Mouse (Mus musculus): ENCODE measurements at regions not wholly inside any gene's neighbourhood (a gene's known extent, or its start where the extent isn't known, plus 50 kb on each side); places are given as distances from the start of the nearest gene placed in this dataset.

- Histone ChIP-seq H3K27ac (ENCODE audit: insufficient read depth, low read depth, low read length) (no peak overlapping the region), H3K36me3 (ENCODE audit: control insufficient read depth, insufficient read depth, low read length) (no peaks in the 10 kb centered on the region), H3K27me3 (ENCODE audit: control insufficient read depth, insufficient read depth, low read length) (no peaks in the 10 kb centered on the region), H3K4me3 (ENCODE audit: low read depth, low read length) (no peak overlapping the region), H3K4me1 (ENCODE audit: control insufficient read depth, insufficient read depth, insufficient read length, low read length) (no peaks in the 10 kb centered on the region)
- TF ChIP-seq POLR2A (IDR thresholded peaks at IDR 0.05; ENCODE audit: low read depth, low read length), result no peak
- TF ChIP-seq CTCF (IDR thresholded peaks at IDR 0.05; ENCODE audit: extremely low read depth, insufficient read length, insufficient replicate concordance, low read depth, low read length), result no peak
Observed at GRCm38 (mm10) chr2:117502611-117503010, 159.8 kb upstream of the Rasgrp1 start.

- no peak overlapping the region for H3K27ac ChIP-seq (ENCODE audit: insufficient read depth, low read depth, low read length)
- H3K4me3 ChIP-seq (ENCODE audit: low read depth, low read length), result no peak overlapping the region
- WGBS, result 42% methylated on average over 3 of the region's 3 CpGs
- H3K27me3 ChIP-seq (ENCODE audit: control insufficient read depth, insufficient read depth, low read length), result no peaks in the 10 kb centered on the region
- H3K4me1 ChIP-seq (ENCODE audit: control insufficient read depth, insufficient read depth, insufficient read length, low read length), result no peaks in the 10 kb centered on the region
- no peaks in the 10 kb centered on the region for H3K36me3 ChIP-seq (ENCODE audit: control insufficient read depth, insufficient read depth, low read length)
- TF ChIP-seq CTCF (IDR thresholded peaks at IDR 0.05; ENCODE audit: extremely low read depth, insufficient read length, insufficient replicate concordance, low read depth, low read length) (no peak), POLR2A (IDR thresholded peaks at IDR 0.05; ENCODE audit: low read depth, low read length) (no peak)
Observed at GRCm38 (mm10) chr2:117511737-117512136, 168.9 kb upstream of the Rasgrp1 start.

GRCm38 (mm10) chr2:117512551-117512950 is 169.8 kb upstream of the Rasgrp1 start:
- Histone ChIP-seq H3K27me3 (ENCODE audit: control insufficient read depth, insufficient read depth, low read length) (no peaks in the 10 kb centered on the region), H3K4me1 (ENCODE audit: control insufficient read depth, insufficient read depth, insufficient read length, low read length) (no peaks in the 10 kb centered on the region), H3K27ac (ENCODE audit: insufficient read depth, low read depth, low read length) (no peak overlapping the region), H3K36me3 (ENCODE audit: control insufficient read depth, insufficient read depth, low read length) (no peaks in the 10 kb centered on the region), H3K4me3 (ENCODE audit: low read depth, low read length) (no peak overlapping the region)
- TF ChIP-seq CTCF (IDR thresholded peaks at IDR 0.05; ENCODE audit: extremely low read depth, insufficient read length, insufficient replicate concordance, low read depth, low read length), result no peak
- no peak for TF ChIP-seq POLR2A (IDR thresholded peaks at IDR 0.05; ENCODE audit: low read depth, low read length)
- 49% methylated on average over 9 of the region's 9 CpGs for WGBS

GRCm38 (mm10) chr2:117524437-117524836 is 181.6 kb upstream of the Rasgrp1 start:
- TF ChIP-seq POLR2A (IDR thresholded peaks at IDR 0.05; ENCODE audit: low read depth, low read length), result no peak
- no peak for TF ChIP-seq CTCF (IDR thresholded peaks at IDR 0.05; ENCODE audit: extremely low read depth, insufficient read length, insufficient replicate concordance, low read depth, low read length)
- no peaks in the 10 kb centered on the region for H3K4me1 ChIP-seq (ENCODE audit: control insufficient read depth, insufficient read depth, insufficient read length, low read length)

GRCm38 (mm10) chr2:117538865-117539264 is 196.1 kb upstream of the Rasgrp1 start:
- TF ChIP-seq CTCF (IDR thresholded peaks at IDR 0.05; ENCODE audit: extremely low read depth, insufficient read length, insufficient replicate concordance, low read depth, low read length) (no peak), POLR2A (IDR thresholded peaks at IDR 0.05; ENCODE audit: low read depth, low read length) (no peak)
- WGBS, result 72% methylated on average over 5 of the region's 5 CpGs
- no peaks in the 10 kb centered on the region for H3K36me3 ChIP-seq (ENCODE audit: control insufficient read depth, insufficient read depth, low read length)
- no peaks in the 10 kb centered on the region for H3K4me1 ChIP-seq (ENCODE audit: control insufficient read depth, insufficient read depth, insufficient read length, low read length)
- H3K4me3 ChIP-seq (ENCODE audit: low read depth, low read length), result no peak overlapping the region
- H3K27me3 ChIP-seq (ENCODE audit: control insufficient read depth, insufficient read depth, low read length), result no peaks in the 10 kb centered on the region
- H3K27ac ChIP-seq (ENCODE audit: insufficient read depth, low read depth, low read length), result no peak overlapping the region

More at GRCm38 (mm10) chr2:117524437-117524836, 181.6 kb upstream of the Rasgrp1 start:
- no peaks in the 10 kb centered on the region for H3K27me3 ChIP-seq (ENCODE audit: control insufficient read depth, insufficient read depth, low read length)
- no peaks in the 10 kb centered on the region for H3K36me3 ChIP-seq (ENCODE audit: control insufficient read depth, insufficient read depth, low read length)
- H3K27ac ChIP-seq (ENCODE audit: insufficient read depth, low read depth, low read length), result no peak overlapping the region
- WGBS, result 66% methylated on average over 5 of the region's 5 CpGs
- H3K4me3 ChIP-seq (ENCODE audit: low read depth, low read length), result no peak overlapping the region

GRCm38 (mm10) chr2:117539285-117539684 is 196.5 kb upstream of the Rasgrp1 start:
- no peaks in the 10 kb centered on the region for H3K27me3 ChIP-seq (ENCODE audit: control insufficient read depth, insufficient read depth, low read length)
- no peak for TF ChIP-seq CTCF (IDR thresholded peaks at IDR 0.05; ENCODE audit: extremely low read depth, insufficient read length, insufficient replicate concordance, low read depth, low read length)
- TF ChIP-seq POLR2A (IDR thresholded peaks at IDR 0.05; ENCODE audit: low read depth, low read length), result no peak
- no peaks in the 10 kb centered on the region for H3K36me3 ChIP-seq (ENCODE audit: control insufficient read depth, insufficient read depth, low read length)
- H3K4me1 ChIP-seq (ENCODE audit: control insufficient read depth, insufficient read depth, insufficient read length, low read length), result no peaks in the 10 kb centered on the region
- WGBS, result 68% methylated on average over 3 of the region's 3 CpGs
- no peak overlapping the region for H3K4me3 ChIP-seq (ENCODE audit: low read depth, low read length)
- H3K27ac ChIP-seq (ENCODE audit: insufficient read depth, low read depth, low read length), result no peak overlapping the region

GRCm38 (mm10) chr2:117541471-117541870 is 198.7 kb upstream of the Rasgrp1 start:
- Histone ChIP-seq H3K27ac (ENCODE audit: insufficient read depth, low read depth, low read length) (no peak overlapping the region), H3K36me3 (ENCODE audit: control insufficient read depth, insufficient read depth, low read length) (no peaks in the 10 kb centered on the region), H3K4me3 (ENCODE audit: low read depth, low read length) (no peak overlapping the region), H3K27me3 (ENCODE audit: control insufficient read depth, insufficient read depth, low read length) (no peaks in the 10 kb centered on the region), H3K4me1 (ENCODE audit: control insufficient read depth, insufficient read depth, insufficient read length, low read length) (no peaks in the 10 kb centered on the region)
- 12% methylated on average over 6 of the region's 6 CpGs for WGBS
- TF ChIP-seq CTCF (IDR thresholded peaks at IDR 0.05; ENCODE audit: extremely low read depth, insufficient read length, insufficient replicate concordance, low read depth, low read length), result peak; percentile 41; the same call in 1 of the 2 replicates
- TF ChIP-seq POLR2A (IDR thresholded peaks at IDR 0.05; ENCODE audit: low read depth, low read length), result no peak

GRCm38 (mm10) chr2:117542298-117542697 is 199.5 kb upstream of the Rasgrp1 start:
- Histone ChIP-seq H3K4me3 (ENCODE audit: low read depth, low read length) (no peak overlapping the region), H3K36me3 (ENCODE audit: control insufficient read depth, insufficient read depth, low read length) (no peaks in the 10 kb centered on the region), H3K4me1 (ENCODE audit: control insufficient read depth, insufficient read depth, insufficient read length, low read length) (no peaks in the 10 kb centered on the region), H3K27ac (ENCODE audit: insufficient read depth, low read depth, low read length) (no peak overlapping the region), H3K27me3 (ENCODE audit: control insufficient read depth, insufficient read depth, low read length) (no peaks in the 10 kb centered on the region)
- TF ChIP-seq POLR2A (IDR thresholded peaks at IDR 0.05; ENCODE audit: low read depth, low read length), result no peak
- TF ChIP-seq CTCF (IDR thresholded peaks at IDR 0.05; ENCODE audit: extremely low read depth, insufficient read length, insufficient replicate concordance, low read depth, low read length), result no peak
- 65% methylated on average over 4 of the region's 4 CpGs for WGBS

Measured in small intestine, adult 2 months (tissue).